8 mouse cellular contexts compared by ENCODE assay signal in genomic region chr13:56151404-56152226, GRCm38 (mm10). TPM values are rescaled to one million over a fixed set of nuclear protein-coding genes. Genes with fewer than 3 reads are reported as not detected.
DNase-seq lines count a peak whose midpoint lies in the region; ATAC-seq and TF ChIP-seq lines count a peak whose summit lies in the region.

No protein-coding gene starts in this region.

- WGBS in embryonic facial prominence, embryonic 11.5 days, result 41% methylated on average over 22 of the region's 22 CpGs
- WGBS in heart, embryonic 13.5 days, result 42% methylated on average over 22 of the region's 22 CpGs

- H3K9ac ChIP-seq in embryonic facial prominence, embryonic 11.5 days (replicated peaks; ENCODE audit: low read length), result no peak overlapping the region; the same call in 1 of the 2 replicates
- H3K9ac ChIP-seq in heart, embryonic 13.5 days, result peak overlapping the region; percentile 15; the same call in 1 of the 2 replicates

- ATAC-seq in embryonic facial prominence, embryonic 11.5 days (replicated peaks; ENCODE audit: insufficient number of reproducible peaks, low FRiP score, low TSS enrichment, low read depth), result 0 out of 2 replicates have a peak, but pooled peaks have one; percentile 23
- ATAC-seq in heart, embryonic 13.5 days (ENCODE audit: extremely low read depth, insufficient number of reproducible peaks, low FRiP score, low TSS enrichment), result no peak
- peak; percentile 86 for ATAC-seq in neutrophil, adult 5-6 weeks (ENCODE audit: extremely low read depth, insufficient number of reproducible peaks, low FRiP score, poor library complexity, severe bottlenecking)

- TF ChIP-seq CTCF in E14TG2a.4 (conservative IDR thresholded peaks at IDR 0.05; ENCODE audit: low read length), result peak; percentile 84

- 0 out of 2 replicates have a peak overlapping the region, but pooled peaks have one; percentile 6 for H3K27ac ChIP-seq in embryonic facial prominence, embryonic 11.5 days (replicated peaks; ENCODE audit: low read depth, low read length)
- peak overlapping the region; percentile 73 for H3K27ac ChIP-seq in heart, embryonic 13.5 days (replicated peaks)

- no peaks in the 10 kb centered on the region for H3K9me3 ChIP-seq in E14TG2a.4 (ENCODE audit: low read length)
- no peaks in the 10 kb centered on the region for H3K9me3 ChIP-seq in embryonic facial prominence, embryonic 11.5 days (replicated peaks; ENCODE audit: control insufficient read depth, low read length)
- no peaks in the 10 kb centered on the region for H3K9me3 ChIP-seq in heart, embryonic 13.5 days

- H3K4me3 ChIP-seq in E14TG2a.4 (replicated peaks; ENCODE audit: low read length), result no peak overlapping the region
- H3K4me3 ChIP-seq in embryonic facial prominence, embryonic 11.5 days (ENCODE audit: low read depth, low read length), result no peak overlapping the region
- peak overlapping the region; percentile 24 for H3K4me3 ChIP-seq in heart, embryonic 13.5 days

- DNase-seq in adipocyte (ENCODE audit: low spot score), result peak; percentile 60
- DNase-seq in embryonic facial prominence, embryonic 11.5 days (ENCODE audit: low spot score), result peak; percentile 94
- DNase-seq in kidney, postnatal 10 days, result peak; percentile 84
- DNase-seq in lung, adult 18-20 months, result peak; percentile 55 to 71
- DNase-seq in yolk sac, embryonic 10.5 days (ENCODE audit: low spot score), result peak; percentile 40

- no peaks in the 10 kb centered on the region for H3K36me3 ChIP-seq in E14TG2a.4 (ENCODE audit: insufficient read depth, low read length)
- H3K36me3 ChIP-seq in embryonic facial prominence, embryonic 11.5 days (replicated peaks; ENCODE audit: control insufficient read depth, insufficient read depth, low read depth, low read length), result no peaks in the 10 kb centered on the region
- H3K36me3 ChIP-seq in heart, embryonic 13.5 days, result no peaks in the 10 kb centered on the region

- no peak overlapping the region for H3K4me2 ChIP-seq in embryonic facial prominence, embryonic 11.5 days (ENCODE audit: low read depth, low read length)
- peak overlapping the region; percentile 59 for H3K4me2 ChIP-seq in heart, embryonic 13.5 days

- peaks cover 40% of the 10 kb centered on the region for H3K27me3 ChIP-seq in E14TG2a.4 (ENCODE audit: insufficient read depth, low read length)
- H3K27me3 ChIP-seq in embryonic facial prominence, embryonic 11.5 days (ENCODE audit: control insufficient read depth, insufficient read depth, low read length), result no peaks in the 10 kb centered on the region
- H3K27me3 ChIP-seq in heart, embryonic 13.5 days (replicated peaks), result no peaks in the 10 kb centered on the region

- H3K4me1 ChIP-seq in E14TG2a.4 (replicated peaks; ENCODE audit: low read depth, low read length), result peaks cover 28% of the 10 kb centered on the region
- no peaks in the 10 kb centered on the region for H3K4me1 ChIP-seq in embryonic facial prominence, embryonic 11.5 days (ENCODE audit: control insufficient read depth, insufficient read depth, low read length)
- H3K4me1 ChIP-seq in heart, embryonic 13.5 days, result peaks cover 33% of the 10 kb centered on the region

RNA-seq across cellular contexts. Expression of gene H2afy, which starts 15.5 kb away (rescaled TPM):
- 628 and 651 TPM in 2 replicates for polyA plus RNA-seq in embryonic facial prominence, embryonic 11.5 days (2014; fragmentation: Nextera tagmentation; extraction: Ambion mirVana)
- polyA plus RNA-seq in heart, embryonic 13.5 days (2015; fragmentation: Nextera tagmentation; extraction: Ambion mirVana), result 112 and 124 TPM in 2 replicates
- 219 and 235 TPM in 2 replicates for total RNA-seq in neutrophil, adult 5-6 weeks (2017)

RNA-seq across cellular contexts. Expression of gene Tifab, which starts 27.1 kb away (rescaled TPM):
- 0.36 and 0.38 TPM in 2 replicates for polyA plus RNA-seq in embryonic facial prominence, embryonic 11.5 days (2014; fragmentation: Nextera tagmentation; extraction: Ambion mirVana)
- polyA plus RNA-seq in heart, embryonic 13.5 days (2015; fragmentation: Nextera tagmentation; extraction: Ambion mirVana), result 1.1 and 1.7 TPM in 2 replicates
- total RNA-seq in neutrophil, adult 5-6 weeks (2017), result 5.2 and 7.1 TPM in 2 replicates

Comparison
In these comparisons a context has a peak if more than half of its experiments do, and no peak if none do; other contexts are left out.
1. DNase-seq: peak in every context shown above with its lines; median percentile 94 in embryonic facial prominence, embryonic 11.5 days; 84 in kidney, postnatal 10 days; 63 in lung, adult 18-20 months; 60 in adipocyte; 40 in yolk sac, embryonic 10.5 days.